Mouse (Mus musculus): ENCODE results near the gene Cebpzos. TPM values are rescaled to one million over a fixed set of nuclear protein-coding genes. Genes with fewer than 3 reads are reported as not detected.
A peak's percentile ranks its signal among the peaks of the same experiment; 100 is the strongest.

Cebpzos gene
- polyA plus RNA-seq (2015; fragmentation: Nextera tagmentation; extraction: Ambion mirVana) = 82.6 and 89.4 TPM in 2 replicates

GRCm38 (mm10) chr17:78916369-78916813 lies at the start of gene Cebpzos:
Gene Cebpzos, plus strand, starts transcription at chr17:78916500.
- peak within 1 kb of the TSS; percentile 62 for H3K4me3 ChIP-seq
- no peaks in the 10 kb centered on the region for H3K9me3 ChIP-seq
- H3K4me1 ChIP-seq = peaks cover 17% of the 10 kb centered on the region
- H3K9ac ChIP-seq = peak within 1 kb of the TSS; percentile 74
- under 1% methylated on average over 37 of the region's 37 CpGs for WGBS
- H3K36me3 ChIP-seq = peaks cover 25% of the 10 kb centered on the region
- ATAC-seq (ENCODE audit: borderline replicate concordance, extremely low read depth, low FRiP score, low TSS enrichment) = peak; percentile 95
- peak within 1 kb of the TSS; percentile 66 for H3K4me2 ChIP-seq
- no peaks in the 10 kb centered on the region for H3K27me3 ChIP-seq
- H3K27ac ChIP-seq = peak within 1 kb of the TSS; percentile 89

- Histone ChIP-seq H3K9ac (no peak overlapping the region), H3K4me1 (no peaks in the 10 kb centered on the region), H3K27ac (no peak overlapping the region), H3K4me3 (no peak overlapping the region), H3K36me3 (peaks cover 31% of the 10 kb centered on the region), H3K9me3 (no peaks in the 10 kb centered on the region), H3K27me3 (no peaks in the 10 kb centered on the region), H3K4me2 (no peak overlapping the region)
- WGBS = 90% methylated on average over 6 of the region's 6 CpGs
- ATAC-seq (ENCODE audit: borderline replicate concordance, extremely low read depth, low FRiP score, low TSS enrichment) = no peak
Measured at GRCm38 (mm10) chr17:78873886-78874285, 42.4 kb upstream of the Cebpzos start.

- Histone ChIP-seq H3K4me3 (peak overlapping the region; percentile 72), H3K4me2 (peak overlapping the region; percentile 72), H3K27ac (peak overlapping the region; percentile 91), H3K9ac (peak overlapping the region; percentile 74), H3K36me3 (peaks cover 12% of the 10 kb centered on the region; the same call in 1 of the 2 replicates), H3K27me3 (no peaks in the 10 kb centered on the region), H3K9me3 (no peaks in the 10 kb centered on the region), H3K4me1 (peaks cover 15% of the 10 kb centered on the region; the same call in 1 of the 2 replicates)
- WGBS = 19% methylated on average over 3 of the region's 7 CpGs
- ATAC-seq (ENCODE audit: borderline replicate concordance, extremely low read depth, low FRiP score, low TSS enrichment) = peak; percentile 44
Measured at GRCm38 (mm10) chr17:78881878-78882304, 34.4 kb upstream of the Cebpzos start.

DNA sequence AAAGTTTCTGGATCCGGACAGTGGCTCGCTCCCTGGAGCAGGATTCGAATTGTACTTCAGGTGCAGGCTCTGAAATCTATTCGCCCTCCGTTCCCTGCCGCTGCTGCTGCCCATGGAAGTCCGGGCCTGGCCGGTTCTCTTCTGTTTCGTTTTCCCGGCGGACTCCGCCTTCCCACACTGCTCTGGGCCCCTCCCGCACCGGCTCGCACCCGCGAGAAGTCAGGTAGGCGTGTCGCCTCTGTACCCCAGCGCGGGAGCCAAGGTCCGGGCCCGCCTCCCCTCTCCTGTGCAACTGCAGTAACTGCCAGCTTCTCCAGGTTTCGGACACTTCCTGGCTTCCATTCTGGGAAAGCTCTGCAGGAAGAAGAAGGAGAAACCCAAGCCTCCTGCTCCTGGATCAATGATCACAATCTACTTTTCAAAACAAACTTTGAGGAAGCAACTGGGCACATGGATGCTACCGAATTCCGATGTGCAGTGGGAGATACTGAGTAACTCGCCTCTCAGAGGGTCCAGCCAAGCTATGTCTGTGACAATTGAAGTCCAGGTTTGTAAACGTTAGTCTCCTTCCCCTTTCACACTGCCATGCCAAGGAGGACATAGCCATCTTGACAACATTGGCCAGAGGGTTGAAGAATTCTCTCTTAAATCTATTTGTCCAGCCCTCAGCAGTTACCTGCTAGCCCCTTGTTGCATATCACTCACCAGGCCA lies 33.7 kb upstream of the Cebpzos start, which contains the start of gene Eif2ak2:
Eif2ak2 (minus strand) TSS at position 173 of the 712 bp plus-strand sequence.
- H3K27me3 ChIP-seq = no peaks in the 10 kb centered on the region
- peaks cover 10% of the 10 kb centered on the region; the same call in 1 of the 2 replicates for H3K36me3 ChIP-seq
- WGBS = under 1% methylated on average over 28 of the region's 28 CpGs
- peak within 1 kb of the TSS; percentile 72 for H3K4me2 ChIP-seq
- H3K4me1 ChIP-seq = peaks cover 15% of the 10 kb centered on the region; the same call in 1 of the 2 replicates
- no peaks in the 10 kb centered on the region for H3K9me3 ChIP-seq
- peak; percentile 97 for ATAC-seq (ENCODE audit: borderline replicate concordance, extremely low read depth, low FRiP score, low TSS enrichment)
- peak within 1 kb of the TSS; percentile 74 for H3K9ac ChIP-seq
- H3K4me3 ChIP-seq = peak within 1 kb of the TSS; percentile 72
- H3K27ac ChIP-seq = peak within 1 kb of the TSS; percentile 91

- no peak for ATAC-seq (ENCODE audit: borderline replicate concordance, extremely low read depth, low FRiP score, low TSS enrichment)
- H3K9ac ChIP-seq = no peak overlapping the region
Measured at GRCm38 (mm10) chr17:78883291-78883690, 33.0 kb upstream of the Cebpzos start.

GRCm38 (mm10) chr17:78885286-78886065 lies 30.8 kb upstream of the Cebpzos start:
- no peaks in the 10 kb centered on the region for H3K27me3 ChIP-seq
- no peak overlapping the region for H3K9ac ChIP-seq
- H3K36me3 ChIP-seq = no peaks in the 10 kb centered on the region
- peaks cover 15% of the 10 kb centered on the region; the same call in 1 of the 2 replicates for H3K4me1 ChIP-seq
- H3K9me3 ChIP-seq = no peaks in the 10 kb centered on the region
- no peak overlapping the region for H3K4me3 ChIP-seq
- no peak overlapping the region for H3K27ac ChIP-seq
- H3K4me2 ChIP-seq = no peak overlapping the region
- ATAC-seq (ENCODE audit: borderline replicate concordance, extremely low read depth, low FRiP score, low TSS enrichment) = no peak
- WGBS = 77% methylated on average over 5 of the region's 5 CpGs

More at GRCm38 (mm10) chr17:78883291-78883690, 33.0 kb upstream of the Cebpzos start:
- peaks cover 15% of the 10 kb centered on the region; the same call in 1 of the 2 replicates for H3K4me1 ChIP-seq
- no peak overlapping the region for H3K4me3 ChIP-seq
- no peaks in the 10 kb centered on the region for H3K9me3 ChIP-seq
- H3K27ac ChIP-seq = no peak overlapping the region
- H3K27me3 ChIP-seq = no peaks in the 10 kb centered on the region
- H3K36me3 ChIP-seq = peaks cover 3% of the 10 kb centered on the region; the same call in 1 of the 2 replicates
- no peak overlapping the region for H3K4me2 ChIP-seq
- WGBS = 81% methylated on average over 4 of the region's 4 CpGs

- Histone ChIP-seq H3K4me1 (no peaks in the 10 kb centered on the region), H3K9ac (no peak overlapping the region), H3K4me2 (no peak overlapping the region), H3K4me3 (no peak overlapping the region), H3K9me3 (no peaks in the 10 kb centered on the region), H3K27me3 (no peaks in the 10 kb centered on the region), H3K36me3 (no peaks in the 10 kb centered on the region), H3K27ac (no peak overlapping the region)
- ATAC-seq (ENCODE audit: borderline replicate concordance, extremely low read depth, low FRiP score, low TSS enrichment) = no peak
- 78% methylated on average over 4 of the region's 4 CpGs for WGBS
Measured at GRCm38 (mm10) chr17:78888554-78888953, 27.7 kb upstream of the Cebpzos start.

DNA sequence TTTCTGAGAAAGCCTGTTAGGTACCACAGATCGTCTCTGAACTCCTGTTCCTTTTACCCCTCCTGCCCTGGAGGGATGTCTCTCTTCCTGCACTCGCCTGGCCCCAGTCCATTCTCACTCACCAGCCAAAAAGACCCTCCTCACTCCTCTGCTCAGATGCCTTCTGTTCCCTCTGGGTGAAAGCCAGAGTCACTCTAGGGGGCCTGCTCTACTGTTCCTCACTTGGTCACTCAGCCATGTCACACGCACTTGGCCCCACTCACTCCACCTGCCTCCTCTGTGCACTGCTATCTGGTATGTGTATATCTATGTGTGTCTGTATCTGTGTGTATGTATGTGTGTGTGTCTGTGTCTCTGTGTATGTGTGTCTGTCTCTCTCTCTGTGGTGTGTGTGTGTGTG lies 27.1 kb upstream of the Cebpzos start:
- no peak for ATAC-seq (ENCODE audit: borderline replicate concordance, extremely low read depth, low FRiP score, low TSS enrichment)
- no peak overlapping the region for H3K4me2 ChIP-seq
- H3K4me3 ChIP-seq = no peak overlapping the region
- 46% methylated on average over 3 of the region's 3 CpGs for WGBS
- no peak overlapping the region for H3K27ac ChIP-seq
- no peaks in the 10 kb centered on the region for H3K36me3 ChIP-seq
- H3K9me3 ChIP-seq = no peaks in the 10 kb centered on the region
- no peaks in the 10 kb centered on the region for H3K27me3 ChIP-seq
- H3K4me1 ChIP-seq = no peaks in the 10 kb centered on the region
- H3K9ac ChIP-seq = no peak overlapping the region

- WGBS = 75% methylated on average over 9 of the region's 9 CpGs
- no peaks in the 10 kb centered on the region for H3K36me3 ChIP-seq
- no peak overlapping the region for H3K9ac ChIP-seq
- H3K4me3 ChIP-seq = no peak overlapping the region
- H3K27ac ChIP-seq = no peak overlapping the region
- no peaks in the 10 kb centered on the region for H3K9me3 ChIP-seq
- H3K27me3 ChIP-seq = no peaks in the 10 kb centered on the region
- H3K4me1 ChIP-seq = no peaks in the 10 kb centered on the region
- no peak overlapping the region for H3K4me2 ChIP-seq
- no peak for ATAC-seq (ENCODE audit: borderline replicate concordance, extremely low read depth, low FRiP score, low TSS enrichment)
Measured at GRCm38 (mm10) chr17:78891020-78891419, 25.3 kb upstream of the Cebpzos start.

- WGBS = 71% methylated on average over 7 of the region's 7 CpGs
- H3K36me3 ChIP-seq = no peaks in the 10 kb centered on the region
- no peak overlapping the region for H3K9ac ChIP-seq
- no peak for ATAC-seq (ENCODE audit: borderline replicate concordance, extremely low read depth, low FRiP score, low TSS enrichment)
- H3K4me3 ChIP-seq = no peak overlapping the region
- no peaks in the 10 kb centered on the region for H3K9me3 ChIP-seq
- H3K27ac ChIP-seq = no peak overlapping the region
- peak overlapping the region; percentile 57; the same call in 1 of the 2 replicates for H3K4me2 ChIP-seq
- H3K4me1 ChIP-seq = no peaks in the 10 kb centered on the region
- no peaks in the 10 kb centered on the region for H3K27me3 ChIP-seq
Measured at GRCm38 (mm10) chr17:78894991-78895390, 21.3 kb upstream of the Cebpzos start.

GRCm38 (mm10) chr17:78895394-78895793 lies 20.9 kb upstream of the Cebpzos start:
- Histone ChIP-seq H3K9me3 (no peaks in the 10 kb centered on the region), H3K9ac (peak overlapping the region; percentile 41; the same call in 1 of the 2 replicates), H3K4me2 (peak overlapping the region; percentile 57), H3K27me3 (no peaks in the 10 kb centered on the region), H3K27ac (no peak overlapping the region), H3K36me3 (no peaks in the 10 kb centered on the region), H3K4me1 (no peaks in the 10 kb centered on the region), H3K4me3 (peak overlapping the region; percentile 29)
- 12% methylated on average over 8 of the region's 8 CpGs for WGBS
- 0 out of 2 replicates have a peak, but pooled peaks have one; percentile 42 for ATAC-seq (ENCODE audit: borderline replicate concordance, extremely low read depth, low FRiP score, low TSS enrichment)
